Mouse (Mus musculus) common myeloid progenitor, adult 5-6 weeks (primary cell): ENCODE data around the gene Gm11563. TPM values are rescaled to one million over a fixed set of nuclear protein-coding genes. Genes with fewer than 3 reads are reported as not detected.
"Not testable (repeated sequence)": the region's sequence is repeated elsewhere in the genome, so short reads cannot be mapped to it uniquely, and the experiment has no call there.

Experiments used
- ATAC-seq: replicated peaks from 2 replicates; pipeline ENCODE4 v1.8.0; 2016; ENCODE audit warnings: low read depth, mild to moderate bottlenecking, moderate TSS enrichment, inconsistent platforms; ENCODE audit not compliant: poor library complexity, severe bottlenecking
- total RNA-seq: library from RNA; stranded (forward); fragments of 200-1000, 187-1606 nt; gene quantifications from 2 replicates; pipeline ENCODE4 v1.2.3, GENCODE M21; 2017

Gene Gm11563
- not detected in 2 replicates for total RNA-seq

GRCm38 (mm10) chr11:99658467-99659010 is at the start of gene Gm11563:
Gene Gm11563, minus strand, starts transcription at chr11:99658960.
- not testable (repeated sequence) for ATAC-seq

GRCm38 (mm10) chr11:99690463-99690862 is 31.7 kb upstream of the Gm11563 start, which contains the start of gene Gm14190:
Gene Gm14190, minus strand, starts transcription at chr11:99690740.
- ATAC-seq = no peak

- not testable (repeated sequence) for ATAC-seq
Measured at GRCm38 (mm10) chr11:99685235-99685634, 26.5 kb upstream of the Gm11563 start.

- ATAC-seq = no peak
Measured at GRCm38 (mm10) chr11:99683481-99683880, 24.7 kb upstream of the Gm11563 start.

- ATAC-seq = no peak
Measured at GRCm38 (mm10) chr11:99665860-99666259, 7.1 kb upstream of the Gm11563 start, which contains the start of gene Krtap4-6. Gene Krtap4-6, minus strand, starts transcription at chr11:99665960.

- no peak for ATAC-seq
Measured at GRCm38 (mm10) chr11:99662802-99663201, 4.0 kb upstream of the Gm11563 start.

GRCm38 (mm10) chr11:99659256-99659655 is 496 bp upstream of the Gm11563 start:
- ATAC-seq = no peak

GRCm38 (mm10) chr11:99657051-99657450 is 1.7 kb downstream of the Gm11563 start:
- ATAC-seq = no peak

GRCm38 (mm10) chr11:99650136-99650535 is 8.6 kb downstream of the Gm11563 start, which contains the start of gene Gm11555:
Gene Gm11555, minus strand, starts transcription at chr11:99650236.
- ATAC-seq = no peak

GRCm38 (mm10) chr11:99646444-99646843 is 12.3 kb downstream of the Gm11563 start:
- no peak for ATAC-seq

GRCm38 (mm10) chr11:99644351-99644750 is 14.4 kb downstream of the Gm11563 start:
- no peak for ATAC-seq

- ATAC-seq = not testable (repeated sequence)
Measured at GRCm38 (mm10) chr11:99643635-99644139, 15.1 kb downstream of the Gm11563 start, which contains the start of gene Krtap4-7. Gene Krtap4-7, minus strand, starts transcription at chr11:99644089.

- no peak for ATAC-seq
Measured at GRCm38 (mm10) chr11:99640926-99641325, 17.8 kb downstream of the Gm11563 start.

- ATAC-seq = no peak
Measured at GRCm38 (mm10) chr11:99637086-99637485, 21.7 kb downstream of the Gm11563 start.

- no peak for ATAC-seq
Measured at GRCm38 (mm10) chr11:99634653-99635134, 24.1 kb downstream of the Gm11563 start, which contains the start of gene Krtap4-2. Gene Krtap4-2, minus strand, starts transcription at chr11:99635084.

GRCm38 (mm10) chr11:99633293-99633692 is 25.5 kb downstream of the Gm11563 start:
- ATAC-seq = no peak

GRCm38 (mm10) chr11:99630890-99631289 is 27.9 kb downstream of the Gm11563 start:
- no peak for ATAC-seq

GRCm38 (mm10) chr11:99628138-99628537 is 30.6 kb downstream of the Gm11563 start, which contains the start of gene Krtap4-1:
Gene Krtap4-1, minus strand, starts transcription at chr11:99628238.
- no peak for ATAC-seq

GRCm38 (mm10) chr11:99620335-99620734 is 38.4 kb downstream of the Gm11563 start, which contains the start of gene Gm11562:
Gene Gm11562, minus strand, starts transcription at chr11:99620435.
- ATAC-seq = no peak

- no peak for ATAC-seq
Measured at GRCm38 (mm10) chr11:99614796-99615363, 43.9 kb downstream of the Gm11563 start, which contains the start of gene Krtap2-4. Gene Krtap2-4, minus strand, starts transcription at chr11:99614846.

- ATAC-seq = not testable (repeated sequence)
Measured at GRCm38 (mm10) chr11:99610089-99610488, 48.7 kb downstream of the Gm11563 start, which contains the start of gene Gm11937. Gene Gm11937, minus strand, starts transcription at chr11:99610189.
